Mouse (Mus musculus) forebrain, embryonic 13.5 days (tissue): ENCODE measurements around the gene Nkapl. TPM values are rescaled to one million over a fixed set of nuclear protein-coding genes. Genes with fewer than 3 reads are reported as not detected.
"Not testable (repeated sequence)": the region's sequence is repeated elsewhere in the genome, so short reads cannot be mapped to it uniquely, and the experiment has no call there.

Source experiments
- ATAC-seq: fragments of 200-750 bp; cut with Nextera tagmentation; 2 replicates; pipeline ENCODE4 v1.8.0; 2017
- H3K27ac ChIP-seq: fragments of 300-500 bp; sonication (generic); 2 replicates; pipeline ENCODE4 v1.5.1; 2015; ENCODE audit warnings: inconsistent platforms, mild to moderate bottlenecking, moderate library complexity
- H3K27me3 ChIP-seq: fragments of 300-500 bp; sonication (generic); 2 replicates; pipeline ENCODE4 v1.6.1; 2015; ENCODE audit warnings: mild to moderate bottlenecking, inconsistent platforms
- H3K36me3 ChIP-seq: fragments of 300-500 bp; sonication (generic); 2 replicates; pipeline ENCODE4 v1.6.1; 2015; ENCODE audit warnings: mild to moderate bottlenecking, inconsistent platforms; ENCODE audit not compliant: poor library complexity, severe bottlenecking
- H3K4me1 ChIP-seq: fragments of 300-500 bp; sonication (generic); 2 replicates; pipeline ENCODE4 v1.6.1; 2015; ENCODE audit warnings: inconsistent platforms
- H3K4me2 ChIP-seq: fragments of 300-500 bp; sonication (generic); 2 replicates; pipeline ENCODE4 v1.6.1; 2015; ENCODE audit warnings: inconsistent platforms, mild to moderate bottlenecking, moderate library complexity
- H3K4me3 ChIP-seq: fragments of 300-500 bp; sonication (generic); 2 replicates; pipeline ENCODE4 v1.5.1; 2015; ENCODE audit warnings: mild to moderate bottlenecking, inconsistent platforms
- H3K9ac ChIP-seq: fragments of 300-500 bp; sonication (generic); 2 replicates; pipeline ENCODE4 v1.6.1; 2015; ENCODE audit warnings: mild to moderate bottlenecking, inconsistent platforms
- H3K9me3 ChIP-seq: fragments of 300-500 bp; sonication (generic); replicated peaks from 2 replicates; pipeline ENCODE4 v1.6.1; 2016; ENCODE audit warnings: inconsistent platforms
- WGBS: fragments of 180-500 bp; shearing (Covaris S2); methylation state at CpG from one replicate; pipeline ENCODE4 v1.1.7; 2015; 5-methylcytosine and 5-hydroxymethylcytosine counted together
- polyA plus RNA-seq: library from polyadenylated mRNA; unstranded; fragments of >200 nt; fragmentation: Nextera tagmentation; extraction: Ambion mirVana; gene quantifications from 2 replicates; pipeline ENCODE4 v1.2.1, GENCODE M21; 2015

Nkapl gene
- polyA plus RNA-seq, 1 experiment from 2014 or later = 3.5 TPM

- not testable (repeated sequence) for H3K4me2 ChIP-seq, H3K27me3 ChIP-seq, H3K4me1 ChIP-seq, H3K9ac ChIP-seq, ATAC-seq, H3K36me3 ChIP-seq, H3K4me3 ChIP-seq, H3K27ac ChIP-seq, H3K9me3 ChIP-seq
- WGBS = 57% methylated on average over 9 of the region's 9 CpGs
These were observed 5.8 kb downstream of the Nkapl start for GRCm38 (mm10) chr13:21462516-21462915.

GRCm38 (mm10) chr13:21456347-21456746, 12.0 kb downstream of the Nkapl start:
- Histone ChIP-seq H3K9ac (no peak overlapping the region), H3K9me3 (no peaks in the 10 kb centered on the region), H3K27ac (no peak overlapping the region), H3K27me3 (peaks cover 19% of the 10 kb centered on the region), H3K36me3 (peaks cover 2% of the 10 kb centered on the region; the same call in 1 of the 2 replicates), H3K4me2 (no peak overlapping the region), H3K4me3 (no peak overlapping the region), H3K4me1 (peaks cover 16% of the 10 kb centered on the region)
- no peak for ATAC-seq
- WGBS = 11% methylated on average over 4 of the region's 4 CpGs

DNA sequence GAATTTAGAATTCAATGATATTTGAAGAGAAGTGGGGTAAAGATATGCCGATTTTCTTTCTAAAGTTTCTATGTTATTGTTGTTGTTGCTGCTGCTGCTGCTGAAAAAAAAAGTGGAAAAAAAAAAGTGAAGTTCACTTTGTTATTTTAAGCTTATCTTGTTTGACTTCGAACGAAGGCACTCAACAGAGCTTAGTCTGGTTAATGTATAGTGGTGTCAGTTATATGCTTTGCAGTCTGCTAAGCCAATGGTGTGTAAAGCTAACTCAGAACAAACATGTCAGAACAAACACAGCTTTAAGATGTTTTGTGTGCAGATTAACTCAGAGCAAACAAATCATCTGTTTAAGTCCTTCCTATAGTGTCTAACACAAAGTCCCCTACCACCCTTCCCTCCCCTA, 14.2 kb downstream of the Nkapl start:
- Histone ChIP-seq H3K9me3 (no peaks in the 10 kb centered on the region), H3K36me3 (peaks cover 7% of the 10 kb centered on the region), H3K9ac (no peak overlapping the region), H3K4me2 (no peak overlapping the region), H3K4me1 (peaks cover 17% of the 10 kb centered on the region), H3K27me3 (peaks cover 16% of the 10 kb centered on the region; the same call in 1 of the 2 replicates), H3K27ac (no peak overlapping the region), H3K4me3 (no peak overlapping the region)
- 94% methylated on average over 3 of the region's 3 CpGs for WGBS
- ATAC-seq = no peak

- Histone ChIP-seq H3K36me3 (peaks cover 14% of the 10 kb centered on the region), H3K4me2 (peak within 1 kb of the TSS; percentile 79), H3K4me3 (peak within 1 kb of the TSS; percentile 79), H3K4me1 (peaks cover 17% of the 10 kb centered on the region), H3K27me3 (peaks cover 16% of the 10 kb centered on the region; the same call in 1 of the 2 replicates), H3K9me3 (no peaks in the 10 kb centered on the region), H3K9ac (peak within 1 kb of the TSS; percentile 78), H3K27ac (peak within 1 kb of the TSS; percentile 74)
- peak; percentile 95 for ATAC-seq
- under 1% methylated on average over 23 of the region's 23 CpGs for whole genome bisulfite sequencing
These were observed 14.9 kb downstream of the Nkapl start, which contains the start of gene Zscan26 for GRCm38 (mm10) chr13:21453449-21453848. Gene Zscan26, minus strand, starts transcription at chr13:21453730.

DNA sequence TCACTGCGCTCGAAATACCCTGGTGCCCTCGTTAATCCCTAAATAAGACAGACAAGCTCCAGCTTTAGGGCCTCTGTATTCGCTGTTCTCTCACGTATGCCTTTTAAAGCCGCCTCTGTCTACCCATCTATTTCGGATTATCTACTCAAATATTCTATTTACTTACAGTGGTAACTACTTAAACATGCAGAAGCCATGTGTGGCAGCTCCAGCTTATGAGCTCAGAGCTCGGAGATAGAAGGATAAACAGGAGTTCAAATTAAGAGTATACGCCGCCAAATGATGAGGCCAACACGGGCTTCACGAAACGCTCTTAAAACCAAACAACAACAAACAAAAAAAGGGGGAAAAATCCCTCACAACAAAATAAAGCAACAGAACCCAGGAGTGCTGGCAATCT, 15.3 kb downstream of the Nkapl start:
- Histone ChIP-seq H3K4me2 (peak overlapping the region; percentile 79), H3K9me3 (no peaks in the 10 kb centered on the region), H3K27me3 (peaks cover 16% of the 10 kb centered on the region; the same call in 1 of the 2 replicates), H3K4me1 (peaks cover 18% of the 10 kb centered on the region), H3K9ac (peak overlapping the region; percentile 78), H3K27ac (peak overlapping the region; percentile 74), H3K4me3 (peak overlapping the region; percentile 79), H3K36me3 (peaks cover 17% of the 10 kb centered on the region)
- ATAC-seq = peak; percentile 39
- under 1% methylated on average over 13 of the region's 13 CpGs for WGBS

GRCm38 (mm10) chr13:21447856-21448614, 20.3 kb downstream of the Nkapl start:
- 69% methylated on average over 16 of the region's 16 CpGs for WGBS
- Histone ChIP-seq H3K4me1 (peaks cover 20% of the 10 kb centered on the region), H3K36me3 (peaks cover 64% of the 10 kb centered on the region)

GRCm38 (mm10) chr13:21446796-21447195, 21.5 kb downstream of the Nkapl start:
- H3K36me3 ChIP-seq = peaks cover 69% of the 10 kb centered on the region
- 91% methylated on average over 9 of the region's 9 CpGs for WGBS
- ATAC-seq = no peak

More at GRCm38 (mm10) chr13:21447856-21448614, 20.3 kb downstream of the Nkapl start:
- H3K4me3 ChIP-seq = no peak overlapping the region
- H3K27ac ChIP-seq = no peak overlapping the region
- ATAC-seq = no peak
- H3K9me3 ChIP-seq = no peaks in the 10 kb centered on the region
- H3K27me3 ChIP-seq = no peaks in the 10 kb centered on the region
- H3K4me2 ChIP-seq = no peak overlapping the region
- H3K9ac ChIP-seq = no peak overlapping the region

DNA sequence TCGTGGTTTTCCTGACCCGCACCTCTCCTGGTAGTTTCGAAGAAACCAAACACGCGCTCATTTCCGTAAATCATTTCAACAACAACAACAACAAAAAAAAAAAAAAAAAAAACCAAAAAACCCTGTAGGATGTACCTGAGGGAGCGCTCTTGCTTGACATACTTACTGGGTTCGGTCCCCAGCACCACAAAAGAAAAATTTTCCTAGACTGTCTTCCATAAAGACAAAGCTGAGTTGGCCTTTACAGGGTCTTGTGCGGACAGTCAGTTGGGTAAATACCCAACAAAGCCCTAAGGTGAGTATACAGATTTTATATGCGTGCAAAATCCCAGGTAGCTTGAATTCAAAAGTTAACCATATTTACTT, 27.1 kb downstream of the Nkapl start:
- peak overlapping the region; percentile 52; the same call in 1 of the 2 replicates for H3K27ac ChIP-seq
- no peaks in the 10 kb centered on the region for H3K27me3 ChIP-seq
- 17% methylated on average over 10 of the region's 10 CpGs for WGBS
- peaks cover 14% of the 10 kb centered on the region for H3K4me1 ChIP-seq
- H3K4me2 ChIP-seq = peak overlapping the region; percentile 84
- no peaks in the 10 kb centered on the region for H3K9me3 ChIP-seq
- peak overlapping the region; percentile 79 for H3K9ac ChIP-seq
- ATAC-seq = peak; percentile 39
- peaks cover 35% of the 10 kb centered on the region for H3K36me3 ChIP-seq
- peak overlapping the region; percentile 59 for H3K4me3 ChIP-seq

More at GRCm38 (mm10) chr13:21446796-21447195, 21.5 kb downstream of the Nkapl start:
- no peaks in the 10 kb centered on the region for H3K9me3 ChIP-seq
- no peaks in the 10 kb centered on the region for H3K27me3 ChIP-seq
- H3K4me2 ChIP-seq = no peak overlapping the region
- no peak overlapping the region for H3K9ac ChIP-seq
- H3K4me1 ChIP-seq = peaks cover 8% of the 10 kb centered on the region; the same call in 1 of the 2 replicates
- no peak overlapping the region for H3K27ac ChIP-seq
- H3K4me3 ChIP-seq = no peak overlapping the region

- peak within 1 kb of the TSS; percentile 79 for H3K9ac ChIP-seq
- 2% methylated on average over 32 of the region's 32 CpGs for WGBS
- peak within 1 kb of the TSS; percentile 84 for H3K4me2 ChIP-seq
- H3K36me3 ChIP-seq = peaks cover 30% of the 10 kb centered on the region
- peaks cover 14% of the 10 kb centered on the region for H3K4me1 ChIP-seq
- H3K27me3 ChIP-seq = no peaks in the 10 kb centered on the region
- H3K4me3 ChIP-seq = peak within 1 kb of the TSS; percentile 59
- ATAC-seq = peak; percentile 95
- no peaks in the 10 kb centered on the region for H3K9me3 ChIP-seq
- H3K27ac ChIP-seq = peak within 1 kb of the TSS; percentile 52
These were observed 27.7 kb downstream of the Nkapl start, which contains the start of gene Pgbd1 for GRCm38 (mm10) chr13:21440503-21441206. Gene Pgbd1, minus strand, starts transcription at chr13:21441058.

DNA sequence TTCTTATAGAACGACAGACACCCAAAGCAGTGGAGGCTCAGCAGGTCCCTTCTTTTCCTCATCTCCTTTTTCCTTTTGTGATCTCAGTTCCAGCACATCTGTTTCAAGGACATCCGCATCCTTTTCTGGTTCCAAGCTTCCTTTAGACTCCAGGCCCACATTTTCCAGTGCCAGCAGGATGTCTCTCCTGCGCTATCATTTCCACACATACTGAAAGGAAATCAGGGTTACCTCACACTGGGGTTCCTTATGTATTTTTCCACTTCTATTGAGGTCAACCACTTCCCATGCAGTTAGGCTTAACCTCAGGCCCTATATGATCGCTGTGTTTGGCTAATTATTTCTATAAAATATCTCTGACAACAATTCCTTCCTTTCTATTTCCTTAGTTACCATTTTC, 32.8 kb downstream of the Nkapl start:
- Histone ChIP-seq H3K9me3 (no peaks in the 10 kb centered on the region), H3K27ac (no peak overlapping the region), H3K27me3 (no peaks in the 10 kb centered on the region), H3K4me1 (peaks cover 8% of the 10 kb centered on the region), H3K4me2 (no peak overlapping the region), H3K9ac (no peak overlapping the region), H3K36me3 (no peaks in the 10 kb centered on the region), H3K4me3 (no peak overlapping the region)
- ATAC-seq = no peak
- WGBS = 90% methylated on average over 4 of the region's 4 CpGs

DNA sequence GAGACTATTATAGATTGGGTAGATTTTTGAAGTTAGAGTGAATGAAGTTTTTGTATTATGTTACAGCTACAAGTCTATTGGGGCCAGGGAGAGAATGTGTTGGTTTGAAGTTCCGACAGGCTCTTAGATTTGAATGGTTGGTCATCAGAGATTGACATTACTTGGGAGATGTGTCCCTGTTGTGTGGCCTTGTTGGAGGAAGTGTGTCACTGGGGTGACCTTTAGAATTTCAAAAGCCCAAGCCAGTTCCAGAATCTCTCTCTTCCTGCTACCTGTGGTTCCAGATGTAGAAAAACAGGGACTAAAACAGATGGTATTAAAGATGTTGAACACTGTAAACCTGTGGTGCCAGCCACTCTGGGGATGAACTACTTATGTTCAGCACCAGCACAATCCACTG, 40.7 kb downstream of the Nkapl start:
- Histone ChIP-seq H3K9me3 (no peaks in the 10 kb centered on the region), H3K27me3 (no peaks in the 10 kb centered on the region), H3K27ac (no peak overlapping the region), H3K4me3 (no peak overlapping the region), H3K4me1 (no peaks in the 10 kb centered on the region), H3K4me2 (no peak overlapping the region), H3K36me3 (no peaks in the 10 kb centered on the region), H3K9ac (no peak overlapping the region)
- no peak for ATAC-seq
- WGBS = 97% methylated on average over 1 of the region's 1 CpGs

DNA sequence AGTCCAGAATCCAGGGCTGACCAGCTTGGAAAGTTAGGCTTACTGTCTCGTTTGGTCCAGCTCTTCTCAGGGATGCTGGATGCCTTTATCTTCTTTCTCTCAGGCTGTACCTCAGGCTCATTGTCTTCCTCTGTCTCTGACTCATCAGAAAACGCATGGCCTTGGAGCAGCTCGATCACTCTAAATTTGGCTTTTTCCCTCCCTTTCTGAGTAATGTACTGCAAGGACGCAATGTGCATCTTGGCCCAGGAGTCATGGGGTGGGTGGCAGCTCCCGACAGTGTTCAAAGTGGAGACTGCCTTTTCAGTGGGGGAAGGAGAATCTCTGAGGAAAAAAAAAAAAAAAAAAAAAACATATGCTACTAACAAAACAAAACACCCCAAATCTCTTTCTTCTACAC, 45.0 kb downstream of the Nkapl start:
- WGBS = 63% methylated on average over 5 of the region's 5 CpGs
- H3K9me3 ChIP-seq = no peaks in the 10 kb centered on the region
- H3K27me3 ChIP-seq = no peaks in the 10 kb centered on the region
- no peaks in the 10 kb centered on the region for H3K4me1 ChIP-seq
- no peak overlapping the region for H3K4me2 ChIP-seq
- H3K4me3 ChIP-seq = no peak overlapping the region
- H3K9ac ChIP-seq = no peak overlapping the region
- H3K36me3 ChIP-seq = no peaks in the 10 kb centered on the region
- no peak overlapping the region for H3K27ac ChIP-seq
- ATAC-seq = no peak
